Mouse (Mus musculus) ES-CJ7 (cell line): ENCODE results near the gene Desi2.
"Not testable (repeated sequence)": the region's sequence is repeated elsewhere in the genome, so short reads cannot be mapped to it uniquely, and the experiment has no call there.

Experiments
- DNase-seq: peaks from one replicate; pipeline ENCODE4 v3.0.0; 2011; ENCODE audit warnings: low read depth, low spot score

The Desi2 gene

GRCm38 (mm10) chr1:178258821-178259220, 71.6 kb downstream of the Desi2 start:
- no peak for DNase-seq

- not testable (repeated sequence) for DNase-seq
Measured at GRCm38 (mm10) chr1:178265381-178265780, 78.2 kb downstream of the Desi2 start.

GRCm38 (mm10) chr1:178270635-178271034, 83.4 kb downstream of the Desi2 start:
- DNase-seq = no peak

GRCm38 (mm10) chr1:178275174-178275730, 88.0 kb downstream of the Desi2 start:
- DNase-seq = no peak

- DNase-seq = no peak
Measured at GRCm38 (mm10) chr1:178275738-178276053, 88.5 kb downstream of the Desi2 start.

GRCm38 (mm10) chr1:178276054-178276911, 89.1 kb downstream of the Desi2 start:
- DNase-seq = peak; percentile 93

- peak; percentile 97 for DNase-seq
Measured at GRCm38 (mm10) chr1:178283314-178283713, 96.1 kb downstream of the Desi2 start.

- peak; percentile 95 for DNase-seq
Measured at GRCm38 (mm10) chr1:178283946-178284720, 96.9 kb downstream of the Desi2 start.

GRCm38 (mm10) chr1:178287601-178288176, 100.5 kb downstream of the Desi2 start:
- peak; percentile 56 for DNase-seq

GRCm38 (mm10) chr1:178291716-178292115, 104.5 kb downstream of the Desi2 start:
- peak; percentile 60 for DNase-seq

GRCm38 (mm10) chr1:178294051-178294450, 106.8 kb downstream of the Desi2 start:
- DNase-seq = no peak

- peak; percentile 63 for DNase-seq
Measured at GRCm38 (mm10) chr1:178301261-178301660, 114.0 kb downstream of the Desi2 start.

- peak; percentile 81 for DNase-seq
Measured at GRCm38 (mm10) chr1:178303425-178303824, 116.2 kb downstream of the Desi2 start.
